Mouse (Mus musculus) brain, adult 2 months (tissue): ENCODE results near the gene Hrc.
"Not testable (repeated sequence)": the region's sequence is repeated elsewhere in the genome, so short reads cannot be mapped to it uniquely, and the experiment has no call there.

Experiments used
- DNase-seq: peaks from one replicate; pipeline ENCODE4 v3.0.0; 2011; ENCODE audit warnings: low read depth, low spot score

Gene Hrc

GRCm38 (mm10) chr7:45333431-45333982 is 1.6 kb upstream of the Hrc start, which contains the start of gene Trpm4:
Trpm4 (minus strand) TSS chr7:45333780.
- peak; percentile 73 for DNase-seq

- no peak for DNase-seq
These were observed 485 bp upstream of the Hrc start for GRCm38 (mm10) chr7:45334605-45335004.

- no peak for DNase-seq
These were observed 1.2 kb downstream of the Hrc start for GRCm38 (mm10) chr7:45336319-45336718.

- no peak for DNase-seq
These were observed 2.4 kb downstream of the Hrc start for GRCm38 (mm10) chr7:45337469-45337868.

GRCm38 (mm10) chr7:45338161-45338911 is 3.2 kb downstream of the Hrc start:
- no peak for DNase-seq

- DNase-seq = peak; percentile 76
These were observed 4.4 kb downstream of the Hrc start for GRCm38 (mm10) chr7:45339410-45340065.

DNA sequence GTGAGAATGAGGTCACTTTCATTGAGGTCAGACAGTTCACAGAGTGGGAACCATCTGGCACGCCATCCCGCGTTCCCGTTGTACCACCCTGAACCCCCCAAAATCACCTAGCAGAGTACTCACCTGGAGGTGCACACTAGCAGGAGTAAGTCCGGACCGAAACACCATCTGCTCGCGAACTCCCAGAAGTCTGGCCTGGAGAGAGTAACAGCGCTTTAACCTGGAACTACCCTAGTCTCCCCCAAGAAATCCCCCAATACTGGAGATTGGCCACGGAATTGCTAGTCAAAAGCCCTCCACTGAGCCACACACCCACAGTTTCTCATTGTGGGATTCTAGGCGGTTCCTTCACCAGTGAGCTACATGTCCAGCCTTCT is 5.0 kb downstream of the Hrc start:
- DNase-seq = no peak

DNA sequence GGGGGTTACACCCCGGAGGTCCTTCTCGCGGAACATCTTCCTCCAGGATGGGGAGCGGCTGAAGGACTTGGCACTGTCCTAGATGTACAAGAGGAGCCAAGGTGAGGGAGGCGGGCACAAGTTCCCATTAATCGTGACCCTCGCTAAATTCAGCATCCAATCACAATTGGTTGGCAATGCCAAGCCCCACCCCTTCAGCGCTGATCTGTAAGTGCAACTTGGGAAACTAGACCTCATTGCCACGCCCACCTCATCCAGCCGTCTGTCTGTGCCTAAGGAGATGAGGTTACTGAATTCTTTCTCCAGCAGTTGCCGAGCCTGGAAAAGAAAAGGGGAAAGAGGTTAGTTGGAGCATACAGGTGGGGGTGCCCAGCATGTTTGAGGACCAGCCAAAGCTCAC is 5.6 kb downstream of the Hrc start:
- DNase-seq = peak; percentile 42

DNA sequence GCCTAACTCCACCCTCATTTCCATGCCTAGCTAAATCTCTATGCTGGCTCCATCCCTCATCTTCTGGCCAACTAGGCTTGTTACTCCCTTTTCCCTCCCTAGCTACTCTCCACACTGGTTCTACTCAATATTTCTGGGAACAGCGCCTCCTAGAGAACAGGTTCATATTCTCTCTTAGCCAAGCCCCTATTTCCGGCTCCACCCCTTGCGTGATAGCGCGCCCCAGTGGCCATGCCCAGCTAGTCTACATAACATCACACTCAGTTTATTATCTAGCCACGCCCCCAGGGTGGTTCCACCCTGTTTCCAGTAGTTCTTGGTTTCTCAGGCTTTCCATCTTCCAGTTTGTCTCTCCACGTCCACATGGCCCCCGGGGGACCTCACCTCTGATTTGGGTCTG is 6.2 kb downstream of the Hrc start:
- DNase-seq = peak; percentile 93

GRCm38 (mm10) chr7:45342081-45342480 is 7.0 kb downstream of the Hrc start:
- DNase-seq = no peak

- DNase-seq = no peak
These were observed 8.5 kb downstream of the Hrc start for GRCm38 (mm10) chr7:45343543-45343942.

DNA sequence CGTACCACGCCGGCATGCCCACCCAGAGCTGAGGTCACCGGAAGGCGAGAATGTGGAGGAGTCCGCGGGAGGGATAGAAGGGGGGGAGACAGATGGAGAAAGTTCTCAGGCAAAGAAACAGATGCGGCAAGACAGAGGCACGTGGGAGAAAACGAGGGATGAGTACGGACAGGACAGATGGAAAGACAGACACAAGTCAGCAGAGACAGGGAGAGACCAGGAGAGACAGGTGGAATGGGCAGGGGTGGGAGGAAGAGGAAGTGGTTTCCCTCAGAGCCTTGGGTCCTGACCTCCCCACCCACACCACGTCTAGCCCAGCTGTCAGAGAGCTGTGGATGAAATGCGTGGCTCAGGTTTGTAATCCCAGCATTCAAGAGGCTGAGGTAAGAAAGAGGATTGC is 11.8 kb downstream of the Hrc start:
- no peak for DNase-seq

DNA sequence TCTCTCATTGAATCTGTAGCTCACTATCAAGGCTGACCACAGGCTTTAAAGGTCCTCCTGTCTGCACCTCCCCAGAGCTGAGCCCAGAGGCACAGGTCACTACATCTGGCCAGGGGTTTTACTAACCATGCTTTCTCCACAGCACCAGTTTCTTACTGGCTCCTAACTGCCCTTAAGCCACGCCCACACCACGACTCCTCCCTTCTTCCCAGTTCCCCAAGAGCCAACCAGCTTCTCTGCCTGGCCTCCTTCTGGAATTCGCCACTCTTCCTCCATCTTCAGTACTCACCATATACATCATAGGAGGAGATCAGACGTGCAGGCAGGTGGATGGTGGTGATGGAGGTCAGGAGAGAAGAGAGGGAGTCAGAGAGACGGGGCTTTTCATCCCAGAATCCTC is 18.0 kb downstream of the Hrc start:
- DNase-seq = no peak

DNA sequence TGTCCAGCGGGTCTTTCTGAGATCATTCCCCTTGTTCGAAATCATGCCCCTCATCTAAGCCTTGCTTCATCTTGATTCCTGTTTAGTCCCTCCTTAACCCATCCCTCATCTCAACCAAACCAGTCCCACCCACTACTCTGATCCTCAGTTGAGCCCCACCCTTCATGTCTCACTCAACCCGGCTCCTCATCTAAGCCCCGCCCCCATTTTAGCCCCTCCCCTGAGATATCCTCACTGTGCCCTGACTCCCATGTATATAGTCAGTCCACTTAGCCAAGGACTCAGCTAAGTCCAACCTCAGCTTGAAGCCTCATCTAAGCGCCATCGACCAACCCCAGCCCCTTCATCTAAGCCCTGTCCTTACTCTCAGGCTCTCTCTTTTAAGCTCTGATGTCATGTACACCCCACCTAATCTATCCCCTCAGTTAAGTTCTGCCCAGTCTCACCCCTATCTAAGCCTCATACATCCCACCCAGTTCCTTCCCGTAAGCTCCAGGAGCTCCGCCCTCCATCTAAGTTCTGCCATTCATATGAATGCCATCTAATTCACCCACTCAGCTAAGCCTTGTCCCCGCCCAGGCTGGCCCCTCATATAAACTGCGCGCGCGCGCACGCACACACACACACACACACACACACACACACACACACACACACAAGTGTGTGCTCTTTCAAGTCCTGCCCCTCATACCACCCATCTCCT is 20.4 kb downstream of the Hrc start:
- no peak for DNase-seq

DNA sequence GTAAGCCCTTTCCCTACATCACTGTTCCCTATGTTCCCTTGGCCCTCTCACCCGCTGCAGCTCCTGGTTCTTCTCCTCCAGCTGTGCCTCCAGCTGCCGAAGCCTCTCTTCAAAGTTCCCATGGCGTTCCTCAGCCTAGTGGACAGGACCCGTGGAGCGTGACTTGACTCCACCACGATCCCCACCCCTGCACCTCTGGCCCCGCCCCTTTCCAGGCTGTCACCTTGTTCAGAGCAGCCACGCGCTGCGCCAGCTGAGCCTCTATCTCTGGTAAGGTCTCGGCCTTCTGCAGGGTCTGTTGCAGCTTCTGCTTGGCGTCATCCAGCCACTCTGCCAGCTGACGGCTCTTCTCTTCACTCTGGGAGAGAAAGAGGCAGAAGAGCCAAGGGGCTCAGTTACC is 21.0 kb downstream of the Hrc start:
- DNase-seq = no peak

GRCm38 (mm10) chr7:45359081-45359480 is 24.0 kb downstream of the Hrc start:
- DNase-seq = not testable (repeated sequence)

- peak; percentile 66 for DNase-seq
These were observed 25.5 kb downstream of the Hrc start for GRCm38 (mm10) chr7:45360404-45361125.

DNA sequence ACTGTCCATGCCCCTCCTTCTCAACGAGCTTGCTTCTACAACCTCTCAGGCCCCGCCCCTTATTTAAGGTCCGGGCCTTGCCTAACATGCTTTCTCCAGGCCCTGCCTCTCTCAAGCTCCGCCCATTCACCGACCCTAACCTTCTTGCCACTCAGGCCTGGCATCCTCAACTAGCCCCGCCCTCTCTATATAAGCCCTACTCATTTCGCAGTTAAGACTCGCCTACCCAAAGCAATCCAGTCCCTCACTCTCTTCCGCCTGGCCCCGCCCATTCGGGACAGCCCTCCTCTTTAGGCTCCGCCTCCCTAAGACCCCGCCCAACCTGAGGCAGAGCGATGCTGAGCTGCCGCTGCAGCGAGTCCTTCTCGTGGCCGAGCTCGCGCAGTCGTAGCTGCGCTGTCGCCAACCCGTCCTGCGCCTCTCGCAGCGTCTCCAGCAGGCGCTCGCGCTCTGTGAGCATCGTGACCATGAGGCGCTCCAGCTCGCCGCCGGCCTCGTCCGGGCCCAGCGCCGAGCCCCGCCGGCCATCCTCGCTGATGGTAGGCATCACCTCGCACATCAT is 26.2 kb downstream of the Hrc start:
- peak; percentile 95 for DNase-seq

DNA sequence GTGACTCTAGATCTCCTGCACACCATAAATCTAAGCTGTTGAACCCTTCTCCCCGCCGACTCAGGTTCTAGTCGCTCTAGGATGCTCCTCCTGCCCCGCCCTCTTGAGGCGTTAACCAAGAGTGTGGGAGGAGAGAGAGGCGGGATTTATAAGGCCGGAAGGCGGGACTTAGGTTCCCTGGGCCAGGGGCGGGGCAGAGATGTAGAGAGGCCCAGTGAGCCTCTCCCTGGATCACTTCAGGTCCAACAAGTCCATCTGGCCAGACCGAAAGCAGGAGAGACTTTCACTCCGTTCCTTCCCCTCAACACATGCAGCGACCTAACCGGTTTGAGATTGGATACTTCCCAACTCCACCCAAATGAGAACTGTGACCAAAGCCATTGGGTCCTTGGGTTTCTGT is 27.7 kb downstream of the Hrc start:
- DNase-seq = peak; percentile 91

DNA sequence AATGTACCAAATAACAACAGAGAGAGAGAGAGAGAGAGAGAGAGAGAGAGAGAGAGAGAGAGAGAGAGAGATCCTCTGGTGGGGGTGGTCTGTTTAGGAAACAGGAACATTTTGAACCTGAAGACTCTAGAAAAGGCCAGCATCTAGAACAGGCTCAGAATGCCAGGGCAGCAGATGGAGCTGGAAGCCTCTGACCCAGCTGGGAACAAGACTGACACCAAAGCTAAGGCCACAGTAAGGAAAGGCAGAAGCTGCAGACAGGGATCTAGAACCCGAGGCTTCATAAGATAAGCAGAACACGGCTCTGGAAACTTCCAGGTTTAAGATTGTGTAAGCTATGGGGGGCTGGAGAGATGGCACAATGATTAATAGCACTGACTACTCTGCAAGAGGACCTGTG is 28.9 kb downstream of the Hrc start:
- peak; percentile 53 for DNase-seq
